Comparison of ENCODE assay signal across 23 mouse cellular contexts in the genomic region with DNA sequence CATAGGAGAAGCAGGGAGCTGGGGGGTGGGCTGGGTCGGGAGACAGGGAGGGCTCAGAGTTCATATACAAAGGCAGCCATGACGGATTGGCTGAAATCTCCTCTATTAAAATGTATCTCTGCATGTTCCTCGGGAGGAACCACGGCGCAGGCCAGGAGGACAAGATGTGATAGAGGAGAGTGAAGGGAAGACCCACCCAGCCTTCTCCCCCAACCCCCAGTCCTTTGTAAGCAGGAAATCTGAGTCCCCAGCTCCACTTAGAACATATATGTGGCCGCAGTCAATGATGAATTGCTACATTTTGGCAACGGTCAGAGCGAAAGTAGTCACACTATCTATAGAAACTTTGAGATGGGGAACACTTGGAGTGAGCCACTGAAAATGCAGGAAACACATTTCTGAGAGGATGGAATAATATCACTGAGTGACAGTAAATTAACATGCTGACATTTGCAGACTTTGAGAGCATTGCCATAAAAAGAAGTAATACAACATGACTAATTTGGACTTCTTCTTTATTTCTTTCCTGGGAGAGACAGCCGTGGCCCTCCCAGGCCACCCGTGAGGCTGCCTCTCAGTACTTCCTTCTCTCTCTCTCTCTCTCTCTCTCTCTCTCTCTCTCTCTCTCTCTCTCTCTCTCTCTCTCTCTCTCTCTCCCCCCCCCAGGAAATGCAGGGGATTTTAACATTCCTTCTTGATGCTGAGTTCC.
DNase-seq lines count a peak whose midpoint lies in the region; ATAC-seq and TF ChIP-seq lines count a peak whose summit lies in the region.
"Had no signal": no experiment of that assay in that cellular context is flagged by ENCODE, and none has a peak within 500 bp of the region (broad histone marks: within the 10 kb centered on the region; RNA-seq: fewer than 3 reads in every experiment).

No protein-coding gene starts in this region.

- no peak for DNase-seq in kidney, adult 9 months
- no peak for DNase-seq in lung, postnatal 36 days
- DNase-seq in stomach, postnatal 0 days (ENCODE audit: low spot score) = no peak
- no peak for DNase-seq in heart, adult 11 months
- DNase-seq: adrenal gland, postnatal 25 days; cerebellum, adult 11-12 months; cerebellum, adult 9-11 months; gastrocnemius, postnatal 10 days; kidney, adult 8-10 months; liver; right cerebral cortex, postnatal 25 days; thymus, postnatal 4 days had no signal

- no peaks in the 10 kb centered on the region for H3K27me3 ChIP-seq in kidney, embryonic 15.5 days
- H3K27me3 ChIP-seq in lung, embryonic 15.5 days = no peaks in the 10 kb centered on the region
- no peaks in the 10 kb centered on the region for H3K27me3 ChIP-seq in intestine, embryonic 16.5 days (replicated peaks; ENCODE audit: control insufficient read depth, insufficient read depth, low read length)
- no peaks in the 10 kb centered on the region for H3K27me3 ChIP-seq in stomach, postnatal 0 days (ENCODE audit: control insufficient read depth, insufficient read depth, low read length)
- H3K27me3 ChIP-seq: embryonic facial prominence, embryonic 13.5 days; heart, embryonic 15.5 days had no signal

- H3K36me3 ChIP-seq in kidney, embryonic 15.5 days = no peaks in the 10 kb centered on the region
- H3K36me3 ChIP-seq in lung, embryonic 15.5 days = no peaks in the 10 kb centered on the region
- H3K36me3 ChIP-seq in intestine, embryonic 16.5 days (ENCODE audit: control insufficient read depth, insufficient read depth, low read length) = no peaks in the 10 kb centered on the region
- H3K36me3 ChIP-seq in stomach, postnatal 0 days (ENCODE audit: control insufficient read depth, insufficient read depth, low read length) = no peaks in the 10 kb centered on the region
- H3K36me3 ChIP-seq: embryonic facial prominence, embryonic 13.5 days; heart, embryonic 10.5 days; heart, embryonic 15.5 days had no signal

- H3K4me1 ChIP-seq in kidney, embryonic 15.5 days = peaks cover 21% of the 10 kb centered on the region
- peaks cover 21% of the 10 kb centered on the region for H3K4me1 ChIP-seq in lung, embryonic 15.5 days
- peaks cover 14% of the 10 kb centered on the region for H3K4me1 ChIP-seq in intestine, embryonic 16.5 days (ENCODE audit: control insufficient read depth, insufficient read depth, low read length)
- no peaks in the 10 kb centered on the region for H3K4me1 ChIP-seq in stomach, postnatal 0 days (replicated peaks; ENCODE audit: control insufficient read depth, insufficient read depth)
- H3K4me1 ChIP-seq: heart, embryonic 10.5 days; heart, embryonic 15.5 days had no signal

- WGBS in kidney, embryonic 15.5 days = 45% methylated on average over 10 of the region's 10 CpGs
- 34% methylated on average over 10 of the region's 10 CpGs for WGBS in lung, embryonic 15.5 days
- 39% methylated on average over 10 of the region's 10 CpGs for WGBS in intestine, embryonic 16.5 days
- WGBS in stomach, postnatal 0 days = 30% methylated on average over 10 of the region's 10 CpGs

- peak; percentile 63 for ATAC-seq in kidney, embryonic 15.5 days (replicated peaks; ENCODE audit: low FRiP score)
- ATAC-seq in lung, embryonic 15.5 days (ENCODE audit: borderline replicate concordance, extremely low read depth, low FRiP score, low TSS enrichment) = peak; percentile 56; the same call in 1 of the 2 replicates
- peak; percentile 65 for ATAC-seq in intestine, embryonic 16.5 days
- ATAC-seq in stomach, postnatal 0 days (ENCODE audit: low FRiP score, low TSS enrichment) = no peak; the same call in 1 of the 2 replicates
- ATAC-seq: hindbrain, postnatal 0 days; midbrain, embryonic 16.5 days; Patski had no signal

- no peak overlapping the region for H3K4me2 ChIP-seq in kidney, embryonic 15.5 days
- H3K4me2 ChIP-seq in lung, embryonic 15.5 days = peak overlapping the region; percentile 36
- H3K4me2 ChIP-seq in intestine, embryonic 16.5 days (ENCODE audit: low read depth, low read length) = peak overlapping the region; percentile 14; the same call in 1 of the 2 replicates
- peak overlapping the region; percentile 42 for H3K4me2 ChIP-seq in stomach, postnatal 0 days (replicated peaks; ENCODE audit: low read depth)
- H3K4me2 ChIP-seq: embryonic facial prominence, embryonic 13.5 days; heart, embryonic 15.5 days; midbrain, embryonic 11.5 days had no signal

- no peak for TF ChIP-seq EP300 in stomach, postnatal 0 days (optimal IDR thresholded peaks at IDR 0.05)

- no peaks in the 10 kb centered on the region for H3K9me3 ChIP-seq in kidney, embryonic 15.5 days (replicated peaks)
- H3K9me3 ChIP-seq in lung, embryonic 15.5 days = no peaks in the 10 kb centered on the region
- H3K9me3 ChIP-seq in intestine, embryonic 16.5 days (ENCODE audit: control insufficient read depth, low read length) = no peaks in the 10 kb centered on the region
- H3K9me3 ChIP-seq in stomach, postnatal 0 days (ENCODE audit: control insufficient read depth, low read length) = no peaks in the 10 kb centered on the region
- H3K9me3 ChIP-seq: embryonic facial prominence, embryonic 13.5 days; heart, embryonic 10.5 days; heart, embryonic 15.5 days had no signal

- TF ChIP-seq CTCF in stomach, postnatal 0 days (IDR thresholded peaks at IDR 0.05; ENCODE audit: low read depth) = no peak

- peak overlapping the region; percentile 82 for H3K27ac ChIP-seq in kidney, embryonic 15.5 days
- peak overlapping the region; percentile 55 for H3K27ac ChIP-seq in lung, embryonic 15.5 days
- H3K27ac ChIP-seq in intestine, embryonic 16.5 days (ENCODE audit: low read length) = peak overlapping the region; percentile 74
- H3K27ac ChIP-seq in stomach, postnatal 0 days (replicated peaks) = peak overlapping the region; percentile 3; the same call in 1 of the 2 replicates
- H3K27ac ChIP-seq: embryonic facial prominence, embryonic 13.5 days; heart, embryonic 10.5 days; heart, embryonic 15.5 days; hindbrain, postnatal 0 days; liver, embryonic 14.5 days had no signal

- no peak overlapping the region for H3K9ac ChIP-seq in kidney, embryonic 15.5 days
- no peak overlapping the region for H3K9ac ChIP-seq in lung, embryonic 15.5 days
- H3K9ac ChIP-seq in intestine, embryonic 16.5 days (ENCODE audit: low read depth, low read length) = no peak overlapping the region
- no peak overlapping the region for H3K9ac ChIP-seq in stomach, postnatal 0 days (ENCODE audit: low read length)
- H3K9ac ChIP-seq: embryonic facial prominence, embryonic 13.5 days; heart, embryonic 15.5 days; liver, embryonic 14.5 days had no signal

- H3K4me3 ChIP-seq in kidney, embryonic 15.5 days (replicated peaks) = no peak overlapping the region
- no peak overlapping the region for H3K4me3 ChIP-seq in lung, embryonic 15.5 days
- H3K4me3 ChIP-seq in intestine, embryonic 16.5 days (ENCODE audit: low read length) = no peak overlapping the region
- H3K4me3 ChIP-seq in stomach, postnatal 0 days (ENCODE audit: low read depth, low read length) = no peak overlapping the region
- H3K4me3 ChIP-seq: embryonic facial prominence, embryonic 13.5 days; heart, embryonic 10.5 days; heart, embryonic 15.5 days had no signal

Comparison
In these comparisons a context has a peak if more than half of its experiments do, and no peak if none do; other contexts are left out.
1. H3K27ac ChIP-seq: peak in every context shown above with its lines; median percentile 82 in kidney, embryonic 15.5 days; 74 in intestine, embryonic 16.5 days; 55 in lung, embryonic 15.5 days; 3 in stomach, postnatal 0 days.